Mouse (Mus musculus) adrenal gland, postnatal 10 days (tissue): ENCODE data around the gene Tlr13. TPM values are rescaled to one million over a fixed set of nuclear protein-coding genes. Genes with fewer than 3 reads are reported as not detected.
"Not testable (repeated sequence)": the region's sequence is repeated elsewhere in the genome, so short reads cannot be mapped to it uniquely, and the experiment has no call there.

Experiments used
- DNase-seq: peaks from one replicate; pipeline ENCODE4 v3.0.0; 2021; ENCODE audit warnings: mixed read lengths
- total RNA-seq, 2 experiments: library from RNA; stranded (reverse); gene quantifications; 2 replicates each; pipeline ENCODE4 v1.2.3; 2021

The Tlr13 gene
- total RNA-seq, 2 experiments from 2014 or later: 1.2 to 1.5 TPM

DNA sequence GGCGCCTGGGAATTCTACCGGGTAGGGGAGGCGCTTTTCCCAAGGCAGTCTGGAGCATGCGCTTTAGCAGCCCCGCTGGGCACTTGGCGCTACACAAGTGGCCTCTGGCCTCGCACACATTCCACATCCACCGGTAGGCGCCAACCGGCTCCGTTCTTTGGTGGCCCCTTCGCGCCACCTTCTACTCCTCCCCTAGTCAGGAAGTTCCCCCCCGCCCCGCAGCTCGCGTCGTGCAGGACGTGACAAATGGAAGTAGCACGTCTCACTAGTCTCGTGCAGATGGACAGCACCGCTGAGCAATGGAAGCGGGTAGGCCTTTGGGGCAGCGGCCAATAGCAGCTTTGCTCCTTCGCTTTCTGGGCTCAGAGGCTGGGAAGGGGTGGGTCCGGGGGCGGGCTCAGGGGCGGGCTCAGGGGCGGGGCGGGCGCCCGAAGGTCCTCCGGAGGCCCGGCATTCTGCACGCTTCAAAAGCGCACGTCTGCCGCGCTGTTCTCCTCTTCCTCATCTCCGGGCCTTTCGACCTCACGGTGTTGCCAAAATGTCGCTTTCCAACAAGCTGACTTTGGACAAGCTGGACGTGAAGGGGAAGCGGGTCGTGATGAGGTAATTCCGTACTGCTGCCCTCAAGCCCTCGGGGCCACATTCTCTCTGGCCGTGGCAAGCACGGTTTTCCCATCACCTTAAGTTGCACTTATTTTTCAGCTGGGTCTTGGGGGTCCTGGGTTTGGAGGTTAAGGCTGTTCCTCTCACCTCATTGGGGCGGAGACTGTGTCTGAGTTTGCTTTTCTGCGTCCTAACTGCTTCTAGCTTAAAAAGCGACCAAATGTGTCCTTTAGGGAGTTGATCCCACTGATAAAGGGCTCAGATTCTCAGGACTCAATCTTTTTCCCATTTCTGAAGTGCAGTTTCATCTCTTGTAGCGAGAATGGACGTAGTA is 44.0 kb downstream of the Tlr13 start, which contains the start of gene Pgk1:
Gene Pgk1 (plus strand): TSS at position 388 of the 937 bp plus-strand sequence.
- peak; percentile 92 for DNase-seq

DNA sequence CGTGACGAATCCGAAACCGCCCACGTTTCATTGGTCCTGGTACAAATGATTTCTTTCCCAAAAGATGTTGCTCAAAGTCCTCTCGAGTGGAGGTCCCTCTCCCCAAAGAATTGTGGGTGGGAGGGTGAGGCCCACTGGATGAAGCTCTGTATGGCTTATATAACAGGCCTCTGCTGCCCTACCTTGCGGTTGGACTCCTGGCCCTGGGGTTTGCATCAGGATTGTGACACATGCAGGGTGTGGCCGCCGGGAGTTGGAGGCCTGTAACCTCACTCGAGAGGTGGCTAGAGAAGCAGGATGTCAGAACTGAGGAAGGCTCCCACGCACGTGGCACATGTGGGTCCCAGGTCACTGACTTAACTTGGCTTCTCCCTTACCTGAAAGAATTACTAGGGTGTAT is 44.7 kb downstream of the Tlr13 start:
- DNase-seq: peak; percentile 42

DNA sequence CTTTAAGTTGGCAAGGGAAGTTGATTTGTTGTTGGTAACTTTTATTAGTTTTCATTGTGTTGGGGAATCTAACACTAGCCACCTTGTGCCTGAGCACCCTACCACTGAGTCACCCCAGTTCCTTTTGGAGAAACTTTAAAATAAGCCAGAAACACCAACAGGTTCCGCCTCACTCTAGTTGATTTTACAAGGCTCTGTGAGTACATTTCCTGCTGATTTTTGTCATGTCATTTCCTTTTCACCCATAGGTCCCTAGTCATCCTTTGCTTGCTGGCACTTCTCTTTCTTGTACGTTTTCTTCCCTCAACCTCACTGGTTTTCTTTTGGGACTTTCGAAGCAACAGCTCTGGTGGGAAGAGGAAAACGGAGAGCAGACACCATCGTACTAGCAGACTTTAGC is 46.4 kb downstream of the Tlr13 start:
- no peak for DNase-seq

DNA sequence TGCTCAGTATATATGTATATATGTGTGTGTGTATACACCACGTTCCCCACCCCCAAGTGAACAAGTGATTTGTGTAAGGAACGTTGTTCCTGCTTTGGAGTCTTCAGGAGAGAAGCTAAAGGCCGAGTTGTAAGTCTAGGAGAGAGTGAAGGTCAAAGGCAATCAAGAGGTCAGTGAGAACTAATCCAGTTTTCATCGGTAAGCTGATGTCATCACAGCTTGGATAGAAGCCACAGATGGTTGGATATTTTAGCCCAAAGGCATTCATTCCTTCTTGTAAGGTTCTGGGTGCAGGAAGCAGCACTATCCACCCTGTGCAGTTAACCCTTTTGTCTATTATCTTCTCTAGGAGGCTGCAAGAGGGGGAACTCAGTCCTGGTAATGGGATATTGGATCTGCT is 47.1 kb downstream of the Tlr13 start:
- no peak for DNase-seq

DNA sequence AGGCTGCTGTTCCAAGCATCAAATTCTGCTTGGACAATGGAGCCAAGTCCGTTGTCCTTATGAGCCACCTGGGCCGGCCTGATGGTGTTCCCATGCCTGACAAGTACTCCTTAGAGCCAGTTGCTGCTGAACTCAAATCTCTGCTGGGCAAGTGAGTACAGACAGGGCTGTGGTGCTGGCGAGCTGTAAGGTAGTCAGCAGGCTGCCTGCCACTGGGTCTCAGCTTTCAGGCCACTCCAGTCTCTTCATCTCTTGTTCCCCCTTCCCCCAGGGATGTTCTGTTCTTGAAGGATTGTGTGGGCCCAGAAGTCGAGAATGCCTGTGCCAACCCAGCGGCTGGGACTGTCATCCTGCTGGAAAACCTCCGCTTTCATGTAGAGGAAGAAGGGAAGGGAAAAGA is 51.4 kb downstream of the Tlr13 start:
- not testable (repeated sequence) for DNase-seq

DNA sequence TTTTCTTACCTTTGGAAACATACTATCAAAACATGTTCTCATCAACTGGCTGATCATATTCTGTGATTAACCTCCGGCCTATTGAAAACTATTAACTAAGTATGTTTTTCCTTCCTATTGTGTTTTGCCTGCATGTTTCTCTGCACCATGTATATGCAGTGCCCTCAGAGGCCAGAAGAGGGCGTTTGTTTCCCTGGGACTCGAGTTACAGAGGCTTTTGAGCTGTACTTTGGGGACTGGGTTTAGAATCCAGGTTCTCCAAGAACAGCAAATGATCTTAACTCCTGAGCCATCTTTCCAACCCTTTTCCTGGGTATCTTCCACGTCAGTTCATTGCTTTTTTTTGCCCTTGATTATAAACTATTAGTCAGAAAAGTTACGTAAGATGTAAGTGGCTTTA is 54.3 kb downstream of the Tlr13 start:
- DNase-seq: no peak

DNA sequence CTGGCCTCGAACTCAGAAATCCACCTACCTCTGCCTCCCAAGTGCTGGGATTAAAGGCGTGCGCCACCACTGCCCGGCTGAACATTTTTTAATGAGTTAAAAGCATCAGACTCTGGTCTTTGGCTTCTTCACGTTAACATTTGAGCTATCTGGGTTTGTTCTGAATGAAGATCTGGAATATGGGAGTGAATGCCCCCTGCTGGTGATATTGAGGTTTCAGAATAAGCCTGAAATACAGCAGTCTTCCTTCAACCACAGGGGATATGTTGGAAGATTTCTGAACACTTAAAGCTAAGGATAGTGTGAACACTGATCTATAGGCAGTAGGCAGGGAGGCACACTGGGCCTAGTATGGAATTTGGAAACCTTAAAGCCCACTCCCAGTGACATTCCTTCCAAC is 55.9 kb downstream of the Tlr13 start:
- no peak for DNase-seq

DNA sequence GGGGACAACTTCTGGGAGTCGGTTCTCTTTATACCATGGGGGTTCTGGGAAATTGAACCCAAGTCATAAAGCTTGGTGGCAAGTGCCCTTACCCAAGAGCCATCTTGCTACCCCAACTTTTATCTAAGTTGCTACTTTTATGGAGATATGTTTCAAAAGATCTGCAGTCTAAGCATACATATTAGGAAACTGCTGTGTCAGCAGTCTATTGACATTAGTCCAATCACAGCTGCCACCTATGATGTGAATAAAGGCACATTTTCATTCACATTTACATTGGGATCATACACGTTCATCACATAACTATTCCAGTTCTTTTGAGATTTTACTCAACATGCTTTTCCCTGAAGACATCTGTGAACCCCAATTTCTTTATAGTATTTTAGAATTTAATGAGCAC is 66.1 kb downstream of the Tlr13 start:
- DNase-seq: no peak

Other genes starting within 250 kb of the Tlr13 start
- gene Atrx, start 213.8 kb upstream of the Tlr13 start, total RNA-seq: 100 to 1,000 TPM in 1 of 2 experiments, 10 to 100 TPM in 1; 80.8 to 129 TPM
- 10 to 100 TPM; 55.0 to 59.2 TPM for gene Magt1, start 131.3 kb upstream of the Tlr13 start, total RNA-seq
- gene Cox7b, start 127.5 kb upstream of the Tlr13 start, total RNA-seq: 100 to 1,000 TPM; 959 to 981 TPM
- 10 to 100 TPM; 22.9 to 26.2 TPM for gene Atp7a, start 115.9 kb upstream of the Tlr13 start, total RNA-seq
- 100 to 1,000 TPM; 405 to 424 TPM for gene Pgk1, start 43.9 kb downstream of the Tlr13 start, total RNA-seq
- gene Taf9b, start 78.0 kb downstream of the Tlr13 start, total RNA-seq: 10 to 100 TPM; 12.2 to 15.5 TPM
- under 1 TPM in 1 of 2 experiments, not detected in 1; 0.15 TPM for gene Fnd3c2, start 112.2 kb downstream of the Tlr13 start, total RNA-seq